Mouse (Mus musculus) liver, postnatal 0 days (tissue): Measurements from ENCODE around the gene Fbxw13.
"Not testable (repeated sequence)": the region's sequence is repeated elsewhere in the genome, so short reads cannot be mapped to it uniquely, and the experiment has no call there.

Source experiments
- CTCF ChIP-seq: sonication (generic); IDR thresholded peaks from 2 replicates; pipeline ENCODE4 v1.5.1; 2016; ENCODE audit warnings: antibody characterized with exemption, low read depth
- EP300 ChIP-seq: IDR thresholded peaks from 2 replicates; pipeline ENCODE4 v1.6.1; 2016; ENCODE audit warnings: antibody characterized with exemption, low read depth, mild to moderate bottlenecking

GRCm38 (mm10) chr9:109195875-109196274 is at the start of gene Fbxw13:
- TF ChIP-seq CTCF, EP300: not testable (repeated sequence)
